Mouse (Mus musculus) heart, embryonic 14.5 days (tissue): ENCODE data around the gene Ndufaf2. TPM values are rescaled to one million over a fixed set of nuclear protein-coding genes. Genes with fewer than 3 reads are reported as not detected.

Experiments
- ATAC-seq: fragments of 200-750 bp; cut with Nextera tagmentation; 2 replicates; pipeline ENCODE4 v1.8.0; 2017; ENCODE audit warnings: low read depth, moderate TSS enrichment; ENCODE audit not compliant: insufficient number of reproducible peaks, insufficient read depth, low FRiP score
- H3K27ac ChIP-seq, 2 experiments: fragments of 200-500 bp in 1 of 2; fragments of 300-500 bp in 1 of 2; sonication (generic) in 1 of 2; replicated peaks in 1 of 2; 2 replicates each; pipeline ENCODE4 v1.5.1; 2012 to 2014; ENCODE audit warnings: low read depth in 2 of 2, low read length in 2 of 2, control low read depth in 1 of 2, mild to moderate bottlenecking in 1 of 2, mixed read lengths in 1 of 2; ENCODE audit not compliant: control insufficient read depth in 1 of 2, insufficient read depth in 1 of 2
- H3K27me3 ChIP-seq: fragments of 300-500 bp; sonication (generic); 2 replicates; pipeline ENCODE4 v1.6.1; 2014; ENCODE audit warnings: mild to moderate bottlenecking, low read length, control low read depth; ENCODE audit not compliant: control insufficient read depth, insufficient read depth
- H3K36me3 ChIP-seq: fragments of 300-500 bp; sonication (generic); 2 replicates; pipeline ENCODE4 v1.6.1; 2014; ENCODE audit warnings: mild to moderate bottlenecking, control low read depth, low read length, mixed read lengths; ENCODE audit not compliant: control insufficient read depth, insufficient read depth
- H3K4me1 ChIP-seq, 2 experiments: fragments of 200-500 bp in 1 of 2; fragments of 300-500 bp in 1 of 2; sonication (generic) in 1 of 2; 2 replicates each; pipeline ENCODE4 v1.6.1; 2012 to 2014; ENCODE audit warnings: low read length in 2 of 2, control low read depth in 1 of 2, mixed read lengths in 1 of 2; ENCODE audit not compliant: control insufficient read depth in 2 of 2, insufficient read depth in 2 of 2
- H3K4me2 ChIP-seq: fragments of 300-500 bp; sonication (generic); 2 replicates; pipeline ENCODE4 v1.6.1; 2014; ENCODE audit warnings: mild to moderate bottlenecking, low read length
- H3K4me3 ChIP-seq, 2 experiments: fragments of 200-500 bp in 1 of 2; fragments of 300-500 bp in 1 of 2; sonication (generic) in 1 of 2; 2 replicates each; pipeline ENCODE4 v1.5.1; 2012 to 2014; ENCODE audit warnings: low read length in 2 of 2, mild to moderate bottlenecking in 2 of 2, control low read depth in 1 of 2, low read depth in 1 of 2, moderate library complexity in 1 of 2; ENCODE audit not compliant: control insufficient read depth in 1 of 2, insufficient read depth in 1 of 2
- H3K9ac ChIP-seq: fragments of 300-500 bp; sonication (generic); 2 replicates; pipeline ENCODE4 v1.6.1; 2014; ENCODE audit warnings: mild to moderate bottlenecking, low read length
- H3K9me3 ChIP-seq: fragments of 300-500 bp; sonication (generic); 2 replicates; pipeline ENCODE4 v1.6.1; 2016; ENCODE audit warnings: low read length, control low read depth; ENCODE audit not compliant: control insufficient read depth
- WGBS: fragments of 180-500 bp; shearing (Covaris S2); extraction: QIAGEN DNeasy Blood & Tissue Kit; methylation state at CpG from one replicate; pipeline ENCODE4 v1.1.7; 2014; 5-methylcytosine and 5-hydroxymethylcytosine counted together
- polyA plus RNA-seq: library from polyadenylated mRNA; unstranded; fragments of >200 nt; fragmentation: Nextera tagmentation; extraction: Ambion mirVana; gene quantifications from 2 replicates; pipeline ENCODE4 v1.2.1, GENCODE M21; 2014

Ndufaf2 gene
- polyA plus RNA-seq, 1 experiment from 2014 or later: 56.8 TPM

- H3K36me3 ChIP-seq: peaks cover 30% of the 10 kb centered on the region
- 94% methylated on average over 3 of the region's 3 CpGs for WGBS
- H3K4me2 ChIP-seq: peak overlapping the region; percentile 19
- no peak for ATAC-seq
- no peak overlapping the region for H3K27ac ChIP-seq
- no peaks in the 10 kb centered on the region for H3K9me3 ChIP-seq
- H3K9ac ChIP-seq: no peak overlapping the region
- no peaks in the 10 kb centered on the region for H3K27me3 ChIP-seq
- no peak overlapping the region for H3K4me3 ChIP-seq
- peaks cover 5 to 17% of the 10 kb centered on the region in 2 experiments; a peak in 3 of 4 replicates for H3K4me1 ChIP-seq
These were observed 112.4 kb downstream of the Ndufaf2 start for GRCm38 (mm10) chr13:108046071-108046470.

GRCm38 (mm10) chr13:108045646-108046045 lies 112.8 kb downstream of the Ndufaf2 start:
- peaks cover 5 to 17% of the 10 kb centered on the region in 2 experiments; a peak in 3 of 4 replicates for H3K4me1 ChIP-seq
- H3K9ac ChIP-seq: no peak overlapping the region
- H3K36me3 ChIP-seq: peaks cover 30% of the 10 kb centered on the region
- no peak overlapping the region for H3K27ac ChIP-seq
- H3K4me3 ChIP-seq: no peak overlapping the region
- H3K9me3 ChIP-seq: no peaks in the 10 kb centered on the region
- no peaks in the 10 kb centered on the region for H3K27me3 ChIP-seq
- peak overlapping the region; percentile 19 for H3K4me2 ChIP-seq
- WGBS: 44% methylated on average over 3 of the region's 3 CpGs
- ATAC-seq: no peak

- Histone ChIP-seq H3K9ac (peak within 1 kb of the TSS; percentile 88), H3K4me1 (peaks cover 5 to 17% of the 10 kb centered on the region in 2 experiments; a peak in 3 of 4 replicates), H3K36me3 (peaks cover 30% of the 10 kb centered on the region), H3K27ac (peak within 1 kb of the TSS; percentile 90 to 94), H3K27me3 (no peaks in the 10 kb centered on the region), H3K9me3 (no peaks in the 10 kb centered on the region), H3K4me3 (peak within 1 kb of the TSS; percentile 70 to 93), H3K4me2 (peak within 1 kb of the TSS; percentile 89)
- WGBS: under 1% methylated on average over 70 of the region's 71 CpGs
- peak; percentile 94 for ATAC-seq
These were observed 114.0 kb downstream of the Ndufaf2 start, which contains the start of gene Smim15 for GRCm38 (mm10) chr13:108044222-108044941. Smim15 (plus strand) TSS chr13:108044446.

- WGBS: 4% methylated on average over 23 of the region's 23 CpGs
- H3K9me3 ChIP-seq: no peaks in the 10 kb centered on the region
These were observed 114.8 kb downstream of the Ndufaf2 start for GRCm38 (mm10) chr13:108043431-108044221.

GRCm38 (mm10) chr13:108041358-108041757 lies 117.1 kb downstream of the Ndufaf2 start:
- no peak overlapping the region for H3K27ac ChIP-seq
- ATAC-seq: no peak

More at GRCm38 (mm10) chr13:108043431-108044221, 114.8 kb downstream of the Ndufaf2 start:
- Histone ChIP-seq H3K4me3 (peak overlapping the region; percentile 70 to 82), H3K27me3 (no peaks in the 10 kb centered on the region), H3K27ac (peak overlapping the region; percentile 84 to 90), H3K36me3 (peaks cover 23% of the 10 kb centered on the region), H3K4me2 (peak overlapping the region; percentile 89), H3K9ac (peak overlapping the region; percentile 88), H3K4me1 (peaks cover 5 to 17% of the 10 kb centered on the region in 2 experiments; a peak in 3 of 4 replicates)
- ATAC-seq: peak; percentile 16; the same call in 1 of the 2 replicates

GRCm38 (mm10) chr13:108040451-108040850 lies 118.0 kb downstream of the Ndufaf2 start:
- WGBS: 71% methylated on average over 3 of the region's 3 CpGs
- no peaks in the 10 kb centered on the region for H3K9me3 ChIP-seq
- no peak for ATAC-seq
- H3K27me3 ChIP-seq: no peaks in the 10 kb centered on the region
- H3K4me2 ChIP-seq: no peak overlapping the region
- H3K27ac ChIP-seq: no peak overlapping the region
- no peak overlapping the region for H3K9ac ChIP-seq
- H3K36me3 ChIP-seq: no peaks in the 10 kb centered on the region
- no peak overlapping the region for H3K4me3 ChIP-seq
- peaks cover 2 to 14% of the 10 kb centered on the region in 2 experiments; a peak in 3 of 4 replicates for H3K4me1 ChIP-seq

More at GRCm38 (mm10) chr13:108041358-108041757, 117.1 kb downstream of the Ndufaf2 start:
- H3K9me3 ChIP-seq: no peaks in the 10 kb centered on the region
- peaks cover 5 to 17% of the 10 kb centered on the region in 2 experiments; a peak in 3 of 4 replicates for H3K4me1 ChIP-seq
- no peaks in the 10 kb centered on the region for H3K27me3 ChIP-seq
- under 1% methylated on average over 7 of the region's 7 CpGs for WGBS
- H3K36me3 ChIP-seq: peaks cover 1% of the 10 kb centered on the region; the same call in 1 of the 2 replicates
- peak overlapping the region; percentile 27; the same call in 1 of the 2 replicates for H3K4me2 ChIP-seq
- no peak overlapping the region for H3K9ac ChIP-seq
- H3K4me3 ChIP-seq: no peak overlapping the region

- H3K4me1 ChIP-seq: peaks cover 2 to 10% of the 10 kb centered on the region in 2 experiments; a peak in 3 of 4 replicates
- H3K9ac ChIP-seq: no peak overlapping the region
- no peak overlapping the region for H3K4me3 ChIP-seq
- no peak for ATAC-seq
- H3K9me3 ChIP-seq: no peaks in the 10 kb centered on the region
- no peaks in the 10 kb centered on the region for H3K27me3 ChIP-seq
- 41% methylated on average over 9 of the region's 9 CpGs for WGBS
- no peak overlapping the region for H3K27ac ChIP-seq
- H3K36me3 ChIP-seq: no peaks in the 10 kb centered on the region
- H3K4me2 ChIP-seq: no peak overlapping the region
These were observed 118.5 kb downstream of the Ndufaf2 start for GRCm38 (mm10) chr13:108039902-108040301.
